Mouse (Mus musculus) ES-CJ7 (cell line): ENCODE data around the gene Lrrc56.

Source experiments
- DNase-seq: peaks from one replicate; pipeline ENCODE4 v3.0.0; 2011; ENCODE audit warnings: low read depth, low spot score

The Lrrc56 gene

GRCm38 (mm10) chr7:141191796-141192685 lies 1.9 kb upstream of the Lrrc56 start:
- no peak for DNase-seq

- no peak for DNase-seq
Observed at GRCm38 (mm10) chr7:141192776-141193347, 1.1 kb upstream of the Lrrc56 start.

GRCm38 (mm10) chr7:141193348-141193856 lies 555 bp upstream of the Lrrc56 start:
- peak; percentile 51 for DNase-seq

GRCm38 (mm10) chr7:141194409-141194808 lies 452 bp downstream of the Lrrc56 start:
- no peak for DNase-seq

- DNase-seq = peak; percentile 90
Observed at GRCm38 (mm10) chr7:141194830-141195229, 873 bp downstream of the Lrrc56 start.

- DNase-seq = no peak
Observed at GRCm38 (mm10) chr7:141195754-141196153, 1.8 kb downstream of the Lrrc56 start.

- DNase-seq = no peak
Observed at GRCm38 (mm10) chr7:141196619-141197282, 2.8 kb downstream of the Lrrc56 start.

- DNase-seq = no peak
Observed at GRCm38 (mm10) chr7:141198121-141198520, 4.2 kb downstream of the Lrrc56 start.

GRCm38 (mm10) chr7:141204546-141204945 lies 10.6 kb downstream of the Lrrc56 start:
- DNase-seq = no peak

GRCm38 (mm10) chr7:141205504-141205903 lies 11.5 kb downstream of the Lrrc56 start:
- no peak for DNase-seq

GRCm38 (mm10) chr7:141206182-141206937 lies 12.4 kb downstream of the Lrrc56 start:
- no peak for DNase-seq

GRCm38 (mm10) chr7:141209526-141209925 lies 15.6 kb downstream of the Lrrc56 start:
- no peak for DNase-seq

GRCm38 (mm10) chr7:141210137-141210536 lies 16.2 kb downstream of the Lrrc56 start:
- DNase-seq = no peak

GRCm38 (mm10) chr7:141210606-141211131 lies 16.7 kb downstream of the Lrrc56 start:
- DNase-seq = no peak

- DNase-seq = no peak
Observed at GRCm38 (mm10) chr7:141213133-141213532, 19.2 kb downstream of the Lrrc56 start.

- no peak for DNase-seq
Observed at GRCm38 (mm10) chr7:141213605-141214235, 19.8 kb downstream of the Lrrc56 start, which contains the start of gene Lmntd2. Gene Lmntd2, minus strand, starts transcription at chr7:141214080.

GRCm38 (mm10) chr7:141214310-141214709 lies 20.4 kb downstream of the Lrrc56 start:
- no peak for DNase-seq

- DNase-seq = peak; percentile 99
Observed at GRCm38 (mm10) chr7:141215101-141215879, 21.3 kb downstream of the Lrrc56 start, which contains the start of gene Rassf7. Gene Rassf7, plus strand, starts transcription at chr7:141215860.

GRCm38 (mm10) chr7:141215880-141216733 lies 22.1 kb downstream of the Lrrc56 start:
- peak; percentile 65 for DNase-seq
